Mouse (Mus musculus): ENCODE results near the gene Epop. TPM values are rescaled to one million over a fixed set of nuclear protein-coding genes. Genes with fewer than 3 reads are reported as not detected.
"Not testable (repeated sequence)": the region's sequence is repeated elsewhere in the genome, so short reads cannot be mapped to it uniquely, and the experiment has no call there.

Gene Epop
- polyA plus RNA-seq, 1 experiment from 2014 or later = 3.9 TPM

DNA sequence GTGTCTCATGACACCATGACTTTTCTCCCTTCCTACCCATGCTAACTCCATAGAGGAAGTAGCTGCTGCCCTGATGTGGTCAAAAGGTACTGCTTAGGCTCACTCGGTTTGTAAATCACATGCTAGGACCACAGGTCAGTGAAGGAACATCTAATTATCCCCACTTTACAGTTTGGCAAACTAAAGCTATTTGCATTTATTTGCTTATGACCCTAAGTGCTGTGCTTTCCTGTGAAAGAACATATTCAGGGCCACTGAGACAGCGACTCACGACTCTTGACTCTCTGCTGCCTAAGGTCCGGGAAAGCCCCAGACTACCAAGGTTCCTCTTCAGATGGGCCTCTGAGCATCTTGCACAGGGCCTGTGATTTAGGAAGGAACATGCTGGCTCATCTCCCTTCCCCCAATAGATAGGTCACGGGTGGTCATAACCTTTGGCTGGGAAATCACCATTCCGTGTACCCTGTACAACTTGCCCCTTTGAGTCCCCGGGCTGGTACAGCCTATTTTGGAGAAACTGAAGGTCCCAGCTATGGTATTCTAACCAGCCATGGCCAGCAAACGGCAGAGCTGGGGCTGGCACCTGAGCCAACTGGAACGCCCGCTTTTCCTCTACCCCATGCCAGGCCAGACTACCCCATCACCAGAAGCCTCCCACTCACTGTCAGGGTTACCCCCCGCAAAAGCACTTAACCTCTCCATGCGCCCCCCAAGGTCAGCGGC lies 29.9 kb upstream of the Epop start:
- no peak overlapping the region for H3K27ac ChIP-seq
- H3K9me3 ChIP-seq (replicated peaks) = no peaks in the 10 kb centered on the region
- ATAC-seq = no peak; the same call in 1 of the 2 replicates
- H3K4me3 ChIP-seq = peak overlapping the region; percentile 73
- peak overlapping the region; percentile 86 for H3K9ac ChIP-seq
- peaks cover 37% of the 10 kb centered on the region for H3K4me1 ChIP-seq
- 13% methylated on average over 13 of the region's 13 CpGs for WGBS
- H3K27me3 ChIP-seq = peaks cover 22% of the 10 kb centered on the region
- H3K36me3 ChIP-seq (ENCODE audit: poor library complexity, severe bottlenecking) = no peaks in the 10 kb centered on the region
- peak overlapping the region; percentile 79 for H3K4me2 ChIP-seq

GRCm38 (mm10) chr11:97658751-97659266 lies 29.3 kb upstream of the Epop start:
- WGBS = 74% methylated on average over 11 of the region's 11 CpGs
- Histone ChIP-seq H3K9ac (no peak overlapping the region), H3K4me3 (no peak overlapping the region), H3K9me3 (replicated peaks) (no peaks in the 10 kb centered on the region), H3K27me3 (peaks cover 22% of the 10 kb centered on the region), H3K4me2 (0 out of 2 replicates have a peak overlapping the region, but pooled peaks have one; percentile 12), H3K27ac (no peak overlapping the region), H3K36me3 (ENCODE audit: poor library complexity, severe bottlenecking) (no peaks in the 10 kb centered on the region), H3K4me1 (peaks cover 32% of the 10 kb centered on the region)
- no peak for ATAC-seq

DNA sequence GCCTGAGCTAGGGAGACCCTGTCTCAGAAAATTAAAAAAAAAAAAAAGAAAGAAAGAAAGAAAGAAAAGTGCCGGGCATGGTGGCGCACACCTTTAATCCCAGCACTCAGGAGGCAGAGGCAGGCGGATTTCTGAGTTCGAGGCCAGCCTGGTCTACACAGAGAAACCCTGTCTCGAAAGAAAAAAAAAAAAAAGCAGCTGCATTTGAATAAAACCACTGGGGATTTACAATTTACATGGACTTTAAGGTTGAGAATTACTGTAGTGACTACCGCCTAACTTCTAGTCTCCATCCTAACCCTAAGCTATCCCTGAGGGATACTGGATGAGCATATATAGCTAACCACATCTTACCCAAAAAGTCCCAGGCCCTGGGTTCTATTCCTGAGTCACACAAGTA lies 28.5 kb upstream of the Epop start:
- H3K36me3 ChIP-seq (ENCODE audit: poor library complexity, severe bottlenecking); H3K9me3 ChIP-seq (replicated peaks); H3K4me3 ChIP-seq; H3K4me2 ChIP-seq; H3K9ac ChIP-seq; ATAC-seq; H3K27ac ChIP-seq: not testable (repeated sequence)
- H3K27me3 ChIP-seq = peaks cover 22% of the 10 kb centered on the region
- 90% methylated on average over 6 of the region's 6 CpGs for WGBS
- peaks cover 32% of the 10 kb centered on the region for H3K4me1 ChIP-seq

DNA sequence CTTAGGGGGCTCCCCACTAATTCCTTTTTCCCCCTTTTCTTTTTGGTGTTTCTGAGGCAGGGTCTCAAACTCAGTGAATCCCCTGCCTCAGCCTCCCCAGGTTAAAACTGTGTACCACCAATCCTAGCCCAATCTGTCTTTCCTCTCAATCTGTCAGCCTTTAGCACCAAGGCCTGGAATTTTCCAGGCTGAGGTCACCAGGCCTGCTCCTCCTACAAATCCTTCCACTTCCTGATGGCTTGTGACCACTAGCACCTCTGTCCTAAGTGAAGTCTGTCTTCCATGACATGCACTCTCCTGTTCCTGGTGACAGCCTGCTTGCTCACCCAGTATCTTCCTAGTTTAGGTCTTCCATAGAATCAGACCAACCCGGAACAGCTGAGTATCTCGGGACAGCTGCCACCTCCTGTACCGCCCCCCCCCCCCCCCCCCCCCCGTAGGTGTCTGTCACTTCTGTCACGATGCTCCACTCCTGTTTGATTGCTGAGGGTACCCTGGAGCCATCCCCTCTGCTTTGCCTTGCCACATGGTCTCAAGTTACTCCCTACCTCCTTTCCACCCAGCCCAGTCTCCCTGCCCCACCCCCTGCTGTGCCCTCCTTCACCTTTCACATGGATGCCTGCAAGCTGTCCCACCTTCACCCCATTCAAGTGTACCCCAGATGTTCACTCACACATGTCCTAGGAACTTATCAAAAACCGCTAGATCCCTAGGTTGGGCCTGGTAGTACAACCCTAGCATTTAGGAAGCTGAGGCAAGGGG lies 27.9 kb upstream of the Epop start:
- H3K27ac ChIP-seq = no peak overlapping the region
- H3K4me2 ChIP-seq = no peak overlapping the region
- no peaks in the 10 kb centered on the region for H3K36me3 ChIP-seq (ENCODE audit: poor library complexity, severe bottlenecking)
- no peak overlapping the region for H3K4me3 ChIP-seq
- WGBS = 49% methylated on average over 4 of the region's 6 CpGs
- no peak for ATAC-seq
- peaks cover 28% of the 10 kb centered on the region for H3K4me1 ChIP-seq
- no peak overlapping the region for H3K9ac ChIP-seq
- H3K27me3 ChIP-seq = peaks cover 19% of the 10 kb centered on the region
- no peaks in the 10 kb centered on the region for H3K9me3 ChIP-seq (replicated peaks)

DNA sequence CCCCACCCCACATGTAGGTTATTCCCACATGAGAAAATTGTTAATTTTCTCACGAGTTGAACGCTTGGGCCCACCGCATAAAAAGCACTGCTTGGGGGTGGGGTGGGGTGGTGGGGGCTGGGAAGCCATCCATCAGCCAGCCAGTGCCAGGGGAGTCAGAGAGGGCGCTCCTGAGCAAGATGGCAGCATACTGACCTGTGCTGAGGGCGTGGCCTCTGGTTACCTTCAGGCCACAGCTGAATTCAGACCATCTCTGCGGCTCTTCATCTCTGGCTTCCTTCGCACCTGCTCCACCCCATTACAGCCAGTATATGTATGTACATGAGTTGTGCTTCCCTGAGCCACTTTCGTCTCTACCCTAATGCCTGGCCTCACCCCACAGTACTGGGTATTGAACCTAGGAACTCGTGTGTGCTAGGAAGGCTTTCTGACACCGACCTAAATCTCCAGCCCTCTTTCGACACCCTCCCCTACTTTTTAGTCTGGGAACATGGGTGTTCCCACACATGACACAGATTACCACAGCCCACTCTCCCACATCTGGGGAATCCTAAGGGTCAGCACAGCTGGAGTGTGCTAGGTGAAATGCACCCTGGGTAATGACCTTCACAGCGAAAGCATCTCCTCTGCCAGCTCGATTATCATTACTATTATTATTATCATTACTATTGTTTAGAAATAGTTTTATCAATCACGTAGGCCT lies 26.9 kb upstream of the Epop start:
- no peaks in the 10 kb centered on the region for H3K36me3 ChIP-seq (ENCODE audit: poor library complexity, severe bottlenecking)

GRCm38 (mm10) chr11:97654210-97654609 lies 24.7 kb upstream of the Epop start:
- Histone ChIP-seq H3K27ac (no peak overlapping the region), H3K9ac (no peak overlapping the region), H3K4me2 (no peak overlapping the region), H3K9me3 (replicated peaks) (no peaks in the 10 kb centered on the region), H3K27me3 (no peaks in the 10 kb centered on the region; the same call in 1 of the 2 replicates), H3K4me3 (no peak overlapping the region), H3K36me3 (ENCODE audit: poor library complexity, severe bottlenecking) (no peaks in the 10 kb centered on the region), H3K4me1 (peaks cover 10% of the 10 kb centered on the region)
- 92% methylated on average over 2 of the region's 2 CpGs for WGBS
- ATAC-seq = no peak

More for the DNA sequence above, 26.9 kb upstream of the Epop start:
- Histone ChIP-seq H3K27me3 (peaks cover 10% of the 10 kb centered on the region), H3K4me2 (no peak overlapping the region), H3K27ac (no peak overlapping the region), H3K9me3 (replicated peaks) (no peaks in the 10 kb centered on the region), H3K4me3 (no peak overlapping the region), H3K4me1 (peaks cover 18% of the 10 kb centered on the region), H3K9ac (no peak overlapping the region)
- no peak for ATAC-seq
- 70% methylated on average over 14 of the region's 14 CpGs for WGBS

DNA sequence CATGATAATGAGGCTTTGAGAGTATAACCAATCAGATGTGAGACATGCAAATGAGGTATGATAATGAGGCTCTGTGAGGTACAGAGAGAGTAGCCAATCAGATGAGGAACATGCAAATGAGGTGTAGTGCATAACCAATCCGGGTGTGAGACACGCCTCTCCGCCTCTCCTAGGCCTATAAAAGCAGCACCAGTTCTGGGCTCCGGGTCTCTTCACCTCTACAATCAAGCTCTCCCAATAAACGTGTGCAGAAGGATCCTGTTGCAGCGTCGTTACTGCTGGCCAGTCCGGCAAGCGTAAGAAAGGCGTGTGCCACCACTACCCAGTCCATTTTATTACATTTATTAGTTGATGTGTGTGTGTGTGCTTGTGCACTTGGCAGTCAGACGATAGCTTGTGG lies 23.9 kb upstream of the Epop start:
- H3K9me3 ChIP-seq (replicated peaks); H3K4me3 ChIP-seq; H3K27ac ChIP-seq; H3K36me3 ChIP-seq (ENCODE audit: poor library complexity, severe bottlenecking); H3K4me1 ChIP-seq; H3K9ac ChIP-seq; ATAC-seq; H3K27me3 ChIP-seq; H3K4me2 ChIP-seq: not testable (repeated sequence)
- 92% methylated on average over 11 of the region's 11 CpGs for WGBS

- no peaks in the 10 kb centered on the region for H3K27me3 ChIP-seq
- H3K36me3 ChIP-seq (ENCODE audit: poor library complexity, severe bottlenecking) = no peaks in the 10 kb centered on the region
- peaks cover 9% of the 10 kb centered on the region; the same call in 1 of the 2 replicates for H3K4me1 ChIP-seq
- ATAC-seq = no peak
- no peaks in the 10 kb centered on the region for H3K9me3 ChIP-seq (replicated peaks)
- 43% methylated on average over 5 of the region's 5 CpGs for WGBS
- H3K4me3 ChIP-seq = no peak overlapping the region
- H3K4me2 ChIP-seq = no peak overlapping the region
- no peak overlapping the region for H3K27ac ChIP-seq
- no peak overlapping the region for H3K9ac ChIP-seq
Measured at GRCm38 (mm10) chr11:97650341-97650740, 20.8 kb upstream of the Epop start.

DNA sequence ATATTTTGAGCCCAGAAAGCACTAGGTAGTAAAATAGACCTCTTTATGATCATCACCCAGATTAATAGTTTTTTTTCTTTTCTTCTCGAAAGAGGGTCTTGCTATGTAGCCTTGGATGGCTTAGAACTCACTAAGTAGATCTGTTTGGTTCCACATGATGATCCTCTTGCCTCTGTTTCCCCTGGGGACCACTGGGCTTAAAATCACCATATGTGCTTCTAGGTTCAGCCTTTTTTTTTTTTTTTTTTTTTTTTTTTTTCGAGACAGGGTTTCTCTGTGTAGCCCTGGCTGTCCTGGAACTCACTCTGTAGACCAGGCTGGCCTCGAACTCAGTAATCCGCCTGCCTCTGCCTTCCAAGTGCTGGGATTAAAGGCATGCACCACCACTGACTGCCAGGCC lies 19.0 kb upstream of the Epop start:
- not testable (repeated sequence) for H3K4me3 ChIP-seq; ATAC-seq; H3K27ac ChIP-seq; H3K4me2 ChIP-seq; H3K9ac ChIP-seq; H3K4me1 ChIP-seq; H3K27me3 ChIP-seq; H3K36me3 ChIP-seq (ENCODE audit: poor library complexity, severe bottlenecking); H3K9me3 ChIP-seq (replicated peaks)
- WGBS = 76% methylated on average over 4 of the region's 4 CpGs

DNA sequence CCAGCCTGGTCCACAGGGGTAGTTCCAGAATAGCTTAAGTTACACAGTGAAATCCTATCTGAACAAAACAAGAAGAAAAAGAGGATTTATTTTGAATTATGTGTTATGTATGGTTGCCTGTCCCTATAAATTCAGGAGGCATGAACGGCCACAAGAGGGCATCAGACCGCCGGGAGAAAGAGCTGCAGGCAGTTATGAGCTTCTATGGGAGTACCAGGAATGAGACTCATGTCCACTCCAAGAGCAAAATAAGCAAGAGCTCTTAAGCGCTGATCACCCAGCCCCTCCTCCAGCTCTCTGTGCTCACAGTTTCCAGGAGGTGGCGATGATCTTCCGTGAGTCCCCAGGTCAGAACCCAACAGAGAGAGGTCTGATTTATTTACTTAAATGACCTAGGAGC lies 15.3 kb upstream of the Epop start:
- Histone ChIP-seq H3K9ac (no peak overlapping the region), H3K27me3 (no peaks in the 10 kb centered on the region), H3K4me2 (no peak overlapping the region), H3K4me1 (no peaks in the 10 kb centered on the region), H3K36me3 (ENCODE audit: poor library complexity, severe bottlenecking) (no peaks in the 10 kb centered on the region), H3K27ac (no peak overlapping the region), H3K4me3 (no peak overlapping the region), H3K9me3 (replicated peaks) (no peaks in the 10 kb centered on the region)
- WGBS = 2% methylated on average over 6 of the region's 6 CpGs
- ATAC-seq = no peak

DNA sequence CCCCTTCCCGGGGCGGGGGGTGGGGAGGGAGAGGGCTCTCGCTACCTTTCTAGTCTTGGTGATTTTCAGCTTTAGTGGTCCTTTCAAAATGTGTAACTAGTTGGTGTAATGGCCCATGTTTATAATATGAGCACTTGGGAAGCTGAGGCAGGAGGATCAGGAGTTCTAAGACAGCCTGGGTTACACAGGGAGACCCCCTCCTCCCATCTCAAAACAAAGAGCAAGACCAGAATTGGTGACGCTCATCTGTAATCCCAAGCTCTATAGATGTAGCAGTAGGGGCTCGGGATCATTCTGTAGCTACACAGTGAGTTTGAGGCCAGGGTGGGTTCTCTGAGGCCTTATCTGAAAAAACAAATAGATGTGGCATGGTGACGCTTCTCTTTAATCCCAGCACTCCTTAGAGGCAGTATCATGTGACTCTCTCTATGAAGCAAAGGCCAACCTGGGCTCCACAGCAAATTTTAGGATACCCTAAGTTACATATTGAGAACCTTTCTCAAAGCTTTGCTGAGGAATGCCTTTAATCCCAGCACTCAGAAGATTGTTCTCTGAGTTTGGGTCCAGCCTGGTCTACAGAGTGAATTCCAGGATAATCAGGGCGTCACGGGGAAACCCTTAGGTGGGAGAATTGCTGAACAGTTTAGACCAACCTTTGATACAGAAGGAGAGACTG lies 14.0 kb upstream of the Epop start:
- no peaks in the 10 kb centered on the region for H3K36me3 ChIP-seq (ENCODE audit: poor library complexity, severe bottlenecking)
- no peak overlapping the region for H3K27ac ChIP-seq
- H3K27me3 ChIP-seq = no peaks in the 10 kb centered on the region
- H3K4me2 ChIP-seq = no peak overlapping the region
- ATAC-seq = no peak
- no peaks in the 10 kb centered on the region for H3K4me1 ChIP-seq
- H3K9ac ChIP-seq = no peak overlapping the region
- H3K4me3 ChIP-seq = no peak overlapping the region
- H3K9me3 ChIP-seq (replicated peaks) = no peaks in the 10 kb centered on the region
- 81% methylated on average over 8 of the region's 8 CpGs for WGBS

All from forebrain, embryonic 13.5 days (tissue).